Mouse (Mus musculus) MEL (cell line): ENCODE results near the gene Rasl12. TPM values are rescaled to one million over a fixed set of nuclear protein-coding genes. Genes with fewer than 3 reads are reported as not detected.

Experiments
- DNase-seq: peaks from one replicate; pipeline ENCODE4 v3.0.0; 2011; ENCODE audit warnings: low read depth, low spot score
- H3K27ac ChIP-seq: 2 replicates; pipeline ENCODE4 v1.5.1; 2012; ENCODE audit warnings: low read depth, mild to moderate bottlenecking, control low read depth, low read length, moderate library complexity; ENCODE audit not compliant: control insufficient read depth
- H3K27me3 ChIP-seq, 2 experiments: fragments of 150-350 bp in 1 of 2; sonication (generic) in 1 of 2; 2 replicates each; pipeline ENCODE4 v1.6.1; 2012; ENCODE audit warnings: low read length in 2 of 2, mild to moderate bottlenecking in 2 of 2, improper control_type of control experiment in 1 of 2, moderate library complexity in 1 of 2; ENCODE audit not compliant: insufficient read depth in 2 of 2, control insufficient read depth in 1 of 2
- H3K36me3 ChIP-seq, 2 experiments: 2 replicates each; pipeline ENCODE4 v1.6.1; 2012 to 2014; ENCODE audit warnings: low read length in 2 of 2, improper control_type of control experiment in 1 of 2, inconsistent platforms in 1 of 2, mild to moderate bottlenecking in 1 of 2; ENCODE audit not compliant: insufficient read depth in 2 of 2, control insufficient read depth in 1 of 2
- H3K4me1 ChIP-seq, 2 experiments: fragments of 150-350 bp in 1 of 2; sonication (generic) in 1 of 2; 2 replicates each; pipeline ENCODE4 v1.6.1; 2012; ENCODE audit warnings: low read length in 2 of 2, improper control_type of control experiment in 1 of 2, mild to moderate bottlenecking in 1 of 2; ENCODE audit not compliant: insufficient read depth in 2 of 2, control insufficient read depth in 1 of 2
- H3K4me3 ChIP-seq, 2 experiments: fragments of 150-350 bp in 1 of 2; sonication (generic) in 1 of 2; 2 replicates each; pipeline ENCODE4 v1.5.1; 2012; ENCODE audit warnings: low read depth in 2 of 2, low read length in 2 of 2, mild to moderate bottlenecking in 2 of 2, moderate library complexity in 2 of 2, control low read depth in 1 of 2, improper control_type of control experiment in 1 of 2; ENCODE audit not compliant: control insufficient read depth in 1 of 2, insufficient read depth in 1 of 2
- H3K79me2 ChIP-seq: 2 replicates; pipeline ENCODE4 v1.6.1; 2012; ENCODE audit warnings: mild to moderate bottlenecking, low read length, moderate library complexity; ENCODE audit not compliant: control insufficient read depth, poor library complexity, insufficient read depth
- H3K9ac ChIP-seq: 2 replicates; pipeline ENCODE4 v1.6.1; 2012; ENCODE audit warnings: low read depth, mild to moderate bottlenecking, control low read depth, low read length, moderate library complexity; ENCODE audit not compliant: control insufficient read depth, poor library complexity, severe bottlenecking
- H3K9me3 ChIP-seq: fragments of 150-350 bp; sonication (generic); replicated peaks from 2 replicates; pipeline ENCODE4 v1.6.1; 2012; ENCODE audit warnings: mild to moderate bottlenecking, low read length, improper control_type of control experiment, moderate library complexity; ENCODE audit not compliant: insufficient read depth
- CHD1 ChIP-seq: IDR thresholded peaks from 2 replicates; pipeline ENCODE4 v1.6.1; 2012; ENCODE audit warnings: low read depth, mild to moderate bottlenecking, inconsistent platforms, low read length, improper control_type of control experiment
- CTCF ChIP-seq, 3 experiments: IDR thresholded peaks in 2 of 3; conservative IDR thresholded peaks in 1 of 3; 2 replicates each; pipeline ENCODE4 v1.5.1; 2011 to 2012; ENCODE audit warnings: low read length in 3 of 3, low read depth in 2 of 3, mild to moderate bottlenecking in 2 of 3, improper control_type of control experiment in 1 of 3, inconsistent platforms in 1 of 3, mixed read lengths in 1 of 3, moderate library complexity in 1 of 3; ENCODE audit not compliant: control insufficient read depth in 1 of 3, insufficient read depth in 1 of 3, poor library complexity in 1 of 3, severe bottlenecking in 1 of 3
- E2F4 ChIP-seq: IDR thresholded peaks from 2 replicates; pipeline ENCODE4 v1.6.1; 2011; ENCODE audit warnings: low read depth, low read length, improper control_type of control experiment, borderline replicate concordance
- ELF1 ChIP-seq: IDR thresholded peaks from 2 replicates; pipeline ENCODE4 v1.6.1; 2014; ENCODE audit warnings: low read depth, mild to moderate bottlenecking, inconsistent platforms, low read length, improper control_type of control experiment, moderate library complexity
- EP300 ChIP-seq, 2 experiments: IDR thresholded peaks; 2 replicates each; pipeline ENCODE4 v1.6.1; 2011; ENCODE audit warnings: improper control_type of control experiment in 2 of 2, low read length in 2 of 2, low read depth in 1 of 2, mild to moderate bottlenecking in 1 of 2
- GABPA ChIP-seq: IDR thresholded peaks from 2 replicates; pipeline ENCODE4 v1.6.1; 2012; ENCODE audit warnings: low read depth, mild to moderate bottlenecking, inconsistent platforms, low read length, improper control_type of control experiment, moderate library complexity
- GATA1 ChIP-seq: IDR thresholded peaks from 2 replicates; pipeline ENCODE4 v1.6.1; 2011; ENCODE audit warnings: low read depth, low read length, improper control_type of control experiment
- HCFC1 ChIP-seq: IDR thresholded peaks from 2 replicates; pipeline ENCODE4 v1.6.1; 2012; ENCODE audit warnings: low read depth, mild to moderate bottlenecking, inconsistent platforms, low read length, improper control_type of control experiment, moderate library complexity
- JUND ChIP-seq: IDR thresholded peaks from 2 replicates; pipeline ENCODE4 v1.6.1; 2011; ENCODE audit warnings: low read depth, mild to moderate bottlenecking, improper control_type of control experiment, low read length
- KAT2A ChIP-seq: conservative IDR thresholded peaks from 2 replicates; pipeline ENCODE4 v1.6.1; 2012; ENCODE audit warnings: low read depth, low read length, improper control_type of control experiment, inconsistent platforms
- MAFK ChIP-seq: IDR thresholded peaks from 2 replicates; pipeline ENCODE4 v1.6.1; 2011; ENCODE audit warnings: low read depth, mild to moderate bottlenecking, low read length, improper control_type of control experiment, borderline replicate concordance
- MAX ChIP-seq: IDR thresholded peaks from 2 replicates; pipeline ENCODE4 v1.6.1; 2011; ENCODE audit warnings: low read length, improper control_type of control experiment
- MAZ ChIP-seq: IDR thresholded peaks from 2 replicates; pipeline ENCODE4 v1.6.1; 2012; ENCODE audit warnings: low read depth, mild to moderate bottlenecking, inconsistent platforms, low read length, improper control_type of control experiment
- MEF2A ChIP-seq: IDR thresholded peaks from 2 replicates; pipeline ENCODE4 v1.6.1; 2014; ENCODE audit warnings: low read depth, mild to moderate bottlenecking, inconsistent platforms, low read length, improper control_type of control experiment; ENCODE audit not compliant: poor library complexity, insufficient replicate concordance, severe bottlenecking; ENCODE audit errors: extremely low read depth
- MXI1 ChIP-seq: IDR thresholded peaks from 2 replicates; pipeline ENCODE4 v1.6.1; 2011; ENCODE audit warnings: mild to moderate bottlenecking, low read depth, low read length, improper control_type of control experiment
- MYB ChIP-seq: IDR thresholded peaks from 2 replicates; pipeline ENCODE4 v1.6.1; 2011; ENCODE audit warnings: mild to moderate bottlenecking, low read depth, low read length, improper control_type of control experiment
- NELFE ChIP-seq: IDR thresholded peaks from 2 replicates; pipeline ENCODE4 v1.6.1; 2011; ENCODE audit warnings: low read depth, low read length, improper control_type of control experiment
- NRF1 ChIP-seq: IDR thresholded peaks from 2 replicates; pipeline ENCODE4 v1.6.1; 2014; ENCODE audit warnings: low read depth, mild to moderate bottlenecking, inconsistent platforms, low read length, improper control_type of control experiment, moderate library complexity; ENCODE audit not compliant: poor library complexity, insufficient read depth, severe bottlenecking
- POLR2A ChIP-seq, 2 experiments: IDR thresholded peaks; 2 replicates each; pipeline ENCODE4 v1.6.1; 2011 to 2012; ENCODE audit warnings: low read length in 2 of 2, mild to moderate bottlenecking in 2 of 2, control low read depth in 1 of 2, improper control_type of control experiment in 1 of 2, low read depth in 1 of 2, moderate library complexity in 1 of 2; ENCODE audit not compliant: control insufficient read depth in 1 of 2, insufficient read depth in 1 of 2, poor library complexity in 1 of 2
- POLR2AphosphoS2 ChIP-seq: IDR thresholded peaks from 2 replicates; pipeline ENCODE4 v1.6.1; 2011; ENCODE audit warnings: low read length, improper control_type of control experiment
- POLR2AphosphoS5 ChIP-seq: IDR thresholded peaks from 2 replicates; pipeline ENCODE4 v1.6.1; 2012; ENCODE audit warnings: low read depth, borderline replicate concordance, mild to moderate bottlenecking, inconsistent platforms, low read length, moderate library complexity, mixed read lengths
- RAD21 ChIP-seq: IDR thresholded peaks from 2 replicates; pipeline ENCODE4 v1.6.1; 2011; ENCODE audit warnings: mild to moderate bottlenecking, low read depth, low read length, improper control_type of control experiment
- SIN3A ChIP-seq: IDR thresholded peaks from 2 replicates; pipeline ENCODE4 v1.6.1; 2012; ENCODE audit warnings: low read length, improper control_type of control experiment, inconsistent platforms
- SMC3 ChIP-seq: IDR thresholded peaks from 2 replicates; pipeline ENCODE4 v1.6.1; 2011; ENCODE audit warnings: low read depth, low read length, improper control_type of control experiment
- UBTF ChIP-seq: IDR thresholded peaks from 2 replicates; pipeline ENCODE4 v1.6.1; 2012; ENCODE audit warnings: low read depth, mild to moderate bottlenecking, inconsistent platforms, low read length, improper control_type of control experiment, moderate library complexity, borderline replicate concordance; ENCODE audit not compliant: insufficient read depth
- USF1 ChIP-seq: IDR thresholded peaks from 2 replicates; pipeline ENCODE4 v1.6.1; 2014; ENCODE audit warnings: low read depth, mild to moderate bottlenecking, inconsistent platforms, low read length, improper control_type of control experiment, moderate library complexity
- USF2 ChIP-seq, 2 experiments: IDR thresholded peaks; 2 replicates each; pipeline ENCODE4 v1.6.1; 2011 to 2012; ENCODE audit warnings: improper control_type of control experiment in 2 of 2, low read length in 2 of 2, borderline replicate concordance in 1 of 2, inconsistent platforms in 1 of 2, low read depth in 1 of 2, mild to moderate bottlenecking in 1 of 2; ENCODE audit not compliant: insufficient read depth in 1 of 2
- ZC3H11A ChIP-seq: IDR thresholded peaks from 2 replicates; pipeline ENCODE4 v1.6.1; 2012; ENCODE audit warnings: low read depth, mild to moderate bottlenecking, inconsistent platforms, low read length, improper control_type of control experiment
- ZMIZ1 ChIP-seq: IDR thresholded peaks from 2 replicates; pipeline ENCODE4 v1.6.1; 2012; ENCODE audit warnings: low read depth, mild to moderate bottlenecking, inconsistent platforms, low read length, improper control_type of control experiment, moderate library complexity
- polyA plus RNA-seq, 2 experiments: library from polyadenylated mRNA; stranded (reverse) in 1 of 2; unstranded in 1 of 2; fragments of >175 nt in 1 of 2; fragments of >200 nt in 1 of 2; gene quantifications; 2 replicates each; pipeline versions ENCODE4 v1.2.1 to v1.2.4; 2012; ENCODE audit warnings: low replicate concordance in 2 of 2, low read depth in 1 of 2; ENCODE audit not compliant: insufficient read length in 2 of 2, insufficient read depth in 1 of 2, missing spikeins in 1 of 2
- total RNA-seq: library from RNA; depleted of rRNA; stranded (reverse); fragments of 300-350 nt; gene quantifications from 2 replicates; pipeline ENCODE4 v1.2.3, GENCODE M21; 2012

Rasl12 gene
- total and polyA plus RNA-seq, 3 experiments = 0.12 to 0.19 TPM; not detected in 1

DNA sequence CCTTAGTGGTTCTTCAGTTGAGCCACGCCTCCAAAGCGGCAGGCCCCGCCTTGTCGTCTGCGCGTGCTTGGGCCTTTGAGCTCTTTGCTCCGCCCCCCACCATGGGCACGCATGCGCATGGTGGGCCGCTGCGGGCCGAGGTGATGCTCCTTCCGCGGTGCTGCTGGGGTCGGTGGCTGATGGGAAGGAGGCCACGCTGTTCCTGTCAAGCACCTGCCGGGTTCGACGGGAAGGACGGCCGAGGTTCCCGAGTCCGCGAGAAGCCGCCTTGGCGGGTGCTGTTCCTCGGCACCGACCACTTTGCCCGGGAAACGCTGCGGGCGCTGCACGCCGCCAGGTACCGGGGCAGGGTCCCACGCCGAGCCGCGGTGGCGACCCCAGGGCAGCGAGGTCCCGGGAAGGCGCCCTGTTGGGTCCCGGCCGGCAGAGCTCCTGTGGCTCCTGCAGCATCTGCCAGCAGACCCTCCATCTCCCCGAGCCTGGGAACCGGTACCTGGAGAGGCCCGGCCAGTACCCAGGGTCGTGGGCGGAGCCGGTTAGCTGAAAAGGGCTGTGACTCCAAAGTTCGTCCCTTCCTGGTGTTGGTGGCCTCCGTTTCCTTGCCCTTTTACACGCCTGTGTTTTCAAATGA is 37.5 kb downstream of the Rasl12 start, which contains the start of gene Mtfmt:
Gene Mtfmt (plus strand): TSS at position 112 of the 631 bp plus-strand sequence.
- Histone ChIP-seq H3K4me3 (peak within 1 kb of the TSS; percentile 76 to 84), H3K79me2 (peaks cover 10% of the 10 kb centered on the region), H3K9me3 (no peaks in the 10 kb centered on the region), H3K36me3 (peaks cover 0 to 9% of the 10 kb centered on the region in 2 experiments; a peak in 2 of 4 replicates), H3K27me3 (no peaks in the 10 kb centered on the region), H3K27ac (peak within 1 kb of the TSS; percentile 3; the same call in 1 of the 2 replicates), H3K9ac (peak within 1 kb of the TSS; percentile 86), H3K4me1 (peaks cover 0 to 10% of the 10 kb centered on the region in 2 experiments; a peak in 3 of 4 replicates)
- TF ChIP-seq EP300 (IDR thresholded peaks at IDR 0.05; ENCODE audit: low read depth in 1 of 2, low read length in 2 of 2) (no peak), POLR2A (IDR thresholded peaks at IDR 0.05; ENCODE audit: control insufficient read depth in 1 of 2, insufficient read depth in 1 of 2, low read depth in 1 of 2, low read length in 2 of 2, poor library complexity in 1 of 2) (peak; percentile 89 to 92), CHD1 (no peak), ZMIZ1 (peak; percentile 79; the same call in 1 of the 2 replicates), ZC3H11A (no peak), SMC3 (no peak), JUND (no peak), POLR2AphosphoS2 (peak; percentile 78), USF2 (IDR thresholded peaks at IDR 0.05; ENCODE audit: borderline replicate concordance in 1 of 2, insufficient read depth in 1 of 2, low read depth in 1 of 2, low read length in 2 of 2) (no peak), RAD21 (no peak), CTCF (IDR thresholded peaks at IDR 0.05 in 2 of 3, conservative IDR thresholded peaks at IDR 0.05 in 1 of 3; ENCODE audit: control insufficient read depth in 1 of 3, insufficient read depth in 1 of 3, low read depth in 2 of 3, low read length in 3 of 3, poor library complexity in 1 of 3, severe bottlenecking in 1 of 3) (no peak), E2F4 (no peak), MXI1 (peak; percentile 90), UBTF (no peak), KAT2A (no peak), MYB (no peak), SIN3A (peak; percentile 60), POLR2AphosphoS5 (no peak), HCFC1 (peak; percentile 72), MAFK (no peak), GATA1 (no peak), NRF1 (peak; percentile 95), ELF1 (peak; percentile 73), GABPA (no peak), MAZ (0 out of 2 replicates have a peak, but pooled peaks have one; percentile 39), NELFE (peak; percentile 96), USF1 (no peak), MAX (peak; percentile 62; the same call in 1 of the 2 replicates), MEF2A (no peak)
- peak; percentile 96 for DNase-seq
